Mouse (Mus musculus) embryonic facial prominence, embryonic 15.5 days (tissue): ENCODE measurements around the gene Exo5. TPM values are rescaled to one million over a fixed set of nuclear protein-coding genes. Genes with fewer than 3 reads are reported as not detected.

ENCODE experiments used
- ATAC-seq: fragments of 200-750 bp; cut with Nextera tagmentation; 2 replicates; pipeline ENCODE4 v1.8.0; 2017; ENCODE audit warnings: low read depth, moderate TSS enrichment; ENCODE audit not compliant: insufficient number of reproducible peaks, low FRiP score, low TSS enrichment
- H3K27ac ChIP-seq: fragments of 300-500 bp; sonication (generic); replicated peaks from 2 replicates; pipeline ENCODE4 v1.5.1; 2015; ENCODE audit warnings: mild to moderate bottlenecking, inconsistent platforms
- H3K27me3 ChIP-seq: fragments of 300-500 bp; sonication (generic); 2 replicates; pipeline ENCODE4 v1.6.1; 2015; ENCODE audit warnings: inconsistent platforms
- H3K36me3 ChIP-seq: fragments of 300-500 bp; sonication (generic); 2 replicates; pipeline ENCODE4 v1.6.1; 2015; ENCODE audit warnings: mild to moderate bottlenecking, inconsistent platforms
- H3K4me1 ChIP-seq: fragments of 300-500 bp; sonication (generic); 2 replicates; pipeline ENCODE4 v1.6.1; 2015; ENCODE audit warnings: inconsistent platforms
- H3K4me2 ChIP-seq: fragments of 300-500 bp; sonication (generic); replicated peaks from 2 replicates; pipeline ENCODE4 v1.6.1; 2015; ENCODE audit warnings: mild to moderate bottlenecking, inconsistent platforms
- H3K4me3 ChIP-seq: fragments of 300-500 bp; sonication (generic); replicated peaks from 2 replicates; pipeline ENCODE4 v1.5.1; 2015; ENCODE audit warnings: mild to moderate bottlenecking, inconsistent platforms
- H3K9ac ChIP-seq: fragments of 300-500 bp; sonication (generic); 2 replicates; pipeline ENCODE4 v1.6.1; 2015; ENCODE audit warnings: inconsistent platforms
- H3K9me3 ChIP-seq: fragments of 300-500 bp; sonication (generic); replicated peaks from 2 replicates; pipeline ENCODE4 v1.6.1; 2016; ENCODE audit warnings: inconsistent platforms
- WGBS: fragments of 180-500 bp; shearing (Covaris S2); methylation state at CpG from one replicate; pipeline ENCODE4 v1.1.7; 2015; 5-methylcytosine and 5-hydroxymethylcytosine counted together
- polyA plus RNA-seq: library from polyadenylated mRNA; unstranded; fragments of >200 nt; fragmentation: Nextera tagmentation; extraction: Ambion mirVana; gene quantifications from 2 replicates; pipeline ENCODE4 v1.2.1, GENCODE M21; 2015

Gene Exo5
- 25.9 and 26.4 TPM in 2 replicates for polyA plus RNA-seq

- Histone ChIP-seq H3K36me3 (peaks cover 27% of the 10 kb centered on the region), H3K27me3 (no peaks in the 10 kb centered on the region), H3K9ac (peak within 1 kb of the TSS; percentile 73), H3K27ac (peak within 1 kb of the TSS; percentile 87), H3K4me2 (peak within 1 kb of the TSS; percentile 78), H3K9me3 (peaks cover 7% of the 10 kb centered on the region; the same call in 1 of the 2 replicates), H3K4me3 (peak within 1 kb of the TSS; percentile 74), H3K4me1 (peaks cover 4% of the 10 kb centered on the region; the same call in 1 of the 2 replicates)
- under 1% methylated on average over 33 of the region's 33 CpGs for WGBS
- peak; percentile 97 for ATAC-seq
Observed at GRCm38 (mm10) chr4:120924554-120925299, at the start of gene Exo5. Gene Exo5 (minus strand): TSS chr4:120925017.

DNA sequence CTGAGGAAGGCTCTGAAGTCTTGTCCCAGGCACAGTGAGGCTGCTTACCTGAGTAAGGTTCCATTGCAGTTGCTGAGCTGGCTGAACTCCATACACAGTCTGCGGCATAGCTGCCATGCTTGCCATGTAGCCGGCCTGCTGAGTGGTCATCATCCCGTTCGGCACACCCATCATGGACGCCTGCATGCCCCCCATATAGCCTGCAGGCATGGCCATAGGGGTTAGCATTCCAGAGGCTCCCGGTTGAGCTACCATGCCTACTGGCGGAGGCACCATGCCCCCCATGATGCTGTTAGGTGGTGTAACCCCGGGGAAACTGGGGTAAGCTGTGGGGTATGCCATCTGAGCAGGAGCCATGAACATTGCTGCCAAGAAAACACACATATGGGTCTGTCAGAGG lies 47.0 kb upstream of the Exo5 start:
- no peaks in the 10 kb centered on the region for H3K4me1 ChIP-seq
- no peak overlapping the region for H3K27ac ChIP-seq
- H3K36me3 ChIP-seq, result peaks cover 45% of the 10 kb centered on the region
- H3K4me3 ChIP-seq, result no peak overlapping the region
- H3K9ac ChIP-seq, result no peak overlapping the region
- no peaks in the 10 kb centered on the region for H3K9me3 ChIP-seq
- WGBS, result 86% methylated on average over 8 of the region's 8 CpGs
- no peaks in the 10 kb centered on the region for H3K27me3 ChIP-seq
- H3K4me2 ChIP-seq, result no peak overlapping the region
- no peak for ATAC-seq

GRCm38 (mm10) chr4:120969382-120970146 lies 44.7 kb upstream of the Exo5 start:
- no peak overlapping the region for H3K4me2 ChIP-seq
- H3K4me1 ChIP-seq, result no peaks in the 10 kb centered on the region
- peaks cover 39% of the 10 kb centered on the region for H3K36me3 ChIP-seq
- no peak overlapping the region for H3K4me3 ChIP-seq
- no peak overlapping the region for H3K9ac ChIP-seq
- no peak for ATAC-seq
- no peaks in the 10 kb centered on the region for H3K27me3 ChIP-seq
- no peak overlapping the region for H3K27ac ChIP-seq
- H3K9me3 ChIP-seq, result no peaks in the 10 kb centered on the region
- WGBS, result 86% methylated on average over 5 of the region's 5 CpGs

DNA sequence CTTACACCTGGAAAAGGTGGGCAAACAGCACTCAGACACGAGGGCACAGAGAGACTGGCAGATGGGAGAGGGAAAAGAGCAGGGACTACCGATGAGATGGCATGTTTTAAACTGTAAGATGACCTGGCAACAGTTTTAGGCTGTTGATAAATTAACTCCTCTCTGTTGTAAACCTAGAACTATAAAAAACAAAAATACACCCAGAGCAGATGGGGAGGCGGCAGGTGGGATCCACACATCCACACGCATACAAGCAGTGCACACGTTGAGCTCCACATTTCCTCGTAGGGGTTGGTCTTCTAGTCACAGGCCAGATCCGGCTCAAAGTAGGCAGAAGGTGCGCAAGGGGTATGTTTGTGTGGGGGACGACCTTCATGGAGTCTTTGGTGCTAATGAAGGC lies 43.7 kb upstream of the Exo5 start:
- H3K4me2 ChIP-seq, result no peak overlapping the region
- H3K9ac ChIP-seq, result no peak overlapping the region
- no peaks in the 10 kb centered on the region for H3K27me3 ChIP-seq
- WGBS, result 88% methylated on average over 9 of the region's 9 CpGs
- H3K4me1 ChIP-seq, result no peaks in the 10 kb centered on the region
- H3K36me3 ChIP-seq, result peaks cover 33% of the 10 kb centered on the region
- no peak for ATAC-seq
- H3K9me3 ChIP-seq, result no peaks in the 10 kb centered on the region
- H3K27ac ChIP-seq, result no peak overlapping the region
- no peak overlapping the region for H3K4me3 ChIP-seq

- Histone ChIP-seq H3K9me3 (no peaks in the 10 kb centered on the region), H3K27ac (no peak overlapping the region), H3K4me3 (no peak overlapping the region), H3K9ac (no peak overlapping the region), H3K4me1 (peaks cover 10% of the 10 kb centered on the region; the same call in 1 of the 2 replicates), H3K36me3 (no peaks in the 10 kb centered on the region), H3K4me2 (no peak overlapping the region), H3K27me3 (no peaks in the 10 kb centered on the region)
- no peak for ATAC-seq
- 82% methylated on average over 1 of the region's 1 CpGs for WGBS
Observed at GRCm38 (mm10) chr4:120955586-120955985, 30.8 kb upstream of the Exo5 start.

DNA sequence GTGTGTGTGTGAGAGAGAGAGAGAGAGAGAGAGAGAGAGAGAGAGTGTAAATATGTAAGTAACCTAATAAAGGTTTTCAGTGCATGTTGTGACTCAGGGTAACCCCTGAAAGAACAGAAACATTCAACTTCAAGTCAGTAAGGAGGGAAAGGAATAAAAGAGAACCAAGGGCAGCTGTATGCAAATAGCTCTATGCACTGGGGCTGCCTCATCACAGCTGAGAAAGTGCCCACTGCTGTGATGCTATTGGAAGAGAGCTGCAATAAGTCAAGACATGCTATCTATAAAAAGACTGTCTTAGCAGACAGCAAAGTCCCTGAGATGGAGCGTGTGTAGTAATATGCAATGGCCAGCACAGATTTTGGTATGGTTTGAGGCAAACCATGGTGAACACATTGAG lies 28.9 kb upstream of the Exo5 start:
- H3K27ac ChIP-seq, result no peak overlapping the region
- H3K4me1 ChIP-seq, result peaks cover 10% of the 10 kb centered on the region; the same call in 1 of the 2 replicates
- H3K36me3 ChIP-seq, result no peaks in the 10 kb centered on the region
- WGBS, result 80% methylated on average over 1 of the region's 1 CpGs
- no peaks in the 10 kb centered on the region for H3K9me3 ChIP-seq
- H3K9ac ChIP-seq, result no peak overlapping the region
- ATAC-seq, result no peak
- no peak overlapping the region for H3K4me2 ChIP-seq
- H3K4me3 ChIP-seq, result no peak overlapping the region
- no peaks in the 10 kb centered on the region for H3K27me3 ChIP-seq

GRCm38 (mm10) chr4:120953038-120953437 lies 28.2 kb upstream of the Exo5 start:
- Histone ChIP-seq H3K36me3 (no peaks in the 10 kb centered on the region), H3K27me3 (no peaks in the 10 kb centered on the region), H3K9ac (no peak overlapping the region), H3K9me3 (no peaks in the 10 kb centered on the region), H3K27ac (no peak overlapping the region), H3K4me2 (no peak overlapping the region), H3K4me3 (no peak overlapping the region), H3K4me1 (peaks cover 10% of the 10 kb centered on the region; the same call in 1 of the 2 replicates)
- 79% methylated on average over 4 of the region's 4 CpGs for WGBS
- no peak for ATAC-seq

DNA sequence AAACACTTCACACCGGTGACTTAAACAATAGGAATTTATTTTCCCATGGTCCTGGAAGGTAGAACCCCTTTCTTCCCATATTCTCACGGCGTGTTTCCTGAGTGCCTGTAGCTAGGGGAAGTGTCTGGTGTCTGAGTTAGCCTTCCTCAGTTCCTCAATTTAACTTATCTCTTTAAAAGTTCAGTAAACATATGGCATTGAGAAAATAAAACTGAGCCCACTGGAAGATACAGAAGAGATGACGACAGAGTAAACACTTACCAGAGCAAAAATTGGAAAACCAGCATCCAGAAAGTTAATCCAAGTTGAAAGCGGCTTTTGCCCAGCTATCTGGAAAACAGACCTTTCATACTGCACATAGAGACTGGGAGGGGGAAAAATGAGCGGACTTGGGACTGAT lies 27.3 kb upstream of the Exo5 start:
- H3K9ac ChIP-seq, result no peak overlapping the region; the same call in 1 of the 2 replicates

GRCm38 (mm10) chr4:120951428-120951973 lies 26.7 kb upstream of the Exo5 start, which contains the start of gene Zfp69:
Gene Zfp69 (minus strand): TSS chr4:120951699.
- Histone ChIP-seq H3K9me3 (no peaks in the 10 kb centered on the region), H3K27ac (peak within 1 kb of the TSS; percentile 88), H3K4me3 (peak within 1 kb of the TSS; percentile 87), H3K36me3 (peaks cover 8% of the 10 kb centered on the region; the same call in 1 of the 2 replicates), H3K4me2 (peak within 1 kb of the TSS; percentile 73), H3K9ac (peak within 1 kb of the TSS; percentile 75), H3K27me3 (no peaks in the 10 kb centered on the region), H3K4me1 (peaks cover 10% of the 10 kb centered on the region; the same call in 1 of the 2 replicates)
- under 1% methylated on average over 59 of the region's 60 CpGs for WGBS
- peak; percentile 98 for ATAC-seq

More for the DNA sequence above, 27.3 kb upstream of the Exo5 start:
- Histone ChIP-seq H3K27me3 (no peaks in the 10 kb centered on the region), H3K27ac (peak overlapping the region; percentile 88), H3K9me3 (no peaks in the 10 kb centered on the region), H3K4me2 (peak overlapping the region; percentile 73), H3K36me3 (peaks cover 2% of the 10 kb centered on the region; the same call in 1 of the 2 replicates), H3K4me3 (peak overlapping the region; percentile 87), H3K4me1 (peaks cover 10% of the 10 kb centered on the region; the same call in 1 of the 2 replicates)
- no peak for ATAC-seq
- 28% methylated on average over 6 of the region's 6 CpGs for WGBS

DNA sequence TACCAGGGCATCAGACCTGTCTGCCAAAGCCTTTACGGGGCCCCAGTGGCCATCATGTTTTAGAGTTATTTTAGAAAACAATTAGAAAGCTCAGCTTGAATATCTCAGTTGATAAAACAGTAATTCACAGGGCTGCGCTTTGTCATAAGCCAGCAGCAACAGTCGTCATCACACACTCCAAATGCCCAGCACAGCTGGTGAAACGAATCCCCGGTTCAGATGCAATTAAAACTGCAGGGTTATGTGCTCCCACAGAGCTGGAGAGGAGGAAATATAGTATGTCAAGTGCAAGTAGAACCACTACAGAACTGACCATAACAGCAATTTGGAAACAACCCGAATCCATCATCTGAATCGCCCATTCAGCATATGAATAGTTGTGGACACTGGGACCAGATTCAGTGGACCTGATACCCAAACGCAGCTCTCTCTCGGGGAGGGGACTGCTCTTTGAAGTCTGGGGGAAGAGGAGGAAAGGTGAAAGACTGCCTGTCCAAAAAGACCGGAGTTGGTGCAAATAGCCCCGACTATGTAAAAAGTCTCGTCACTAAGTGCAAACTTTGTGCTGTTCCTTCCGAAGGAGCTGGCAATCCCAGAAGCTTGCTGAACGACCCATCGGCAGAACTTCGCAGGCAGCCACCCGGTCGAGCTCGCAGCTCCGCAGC lies 26.1 kb upstream of the Exo5 start:
- Histone ChIP-seq H3K4me2 (peak overlapping the region; percentile 73), H3K27ac (peak overlapping the region; percentile 88), H3K27me3 (no peaks in the 10 kb centered on the region), H3K9me3 (no peaks in the 10 kb centered on the region), H3K4me1 (peaks cover 10% of the 10 kb centered on the region; the same call in 1 of the 2 replicates), H3K36me3 (peaks cover 11% of the 10 kb centered on the region; the same call in 1 of the 2 replicates), H3K4me3 (peak overlapping the region; percentile 87), H3K9ac (peak overlapping the region; percentile 75)
- 5% methylated on average over 20 of the region's 20 CpGs for WGBS
- no peak for ATAC-seq
